Mouse (Mus musculus) liver, embryonic 16.5 days (tissue): ENCODE results near the gene Hpd. TPM values are rescaled to one million over a fixed set of nuclear protein-coding genes. Genes with fewer than 3 reads are reported as not detected.

ENCODE experiments used
- ATAC-seq: fragments of 200-750 bp; cut with Nextera tagmentation; 2 replicates; pipeline ENCODE4 v1.8.0; 2017; ENCODE audit warnings: low read depth, mild to moderate bottlenecking, moderate number of reproducible peaks, moderate library complexity
- H3K27ac ChIP-seq: fragments of 300-500 bp; sonication (generic); 2 replicates; pipeline ENCODE4 v1.5.1; 2014; ENCODE audit warnings: mild to moderate bottlenecking, low read length
- H3K27me3 ChIP-seq: fragments of 300-500 bp; sonication (generic); 2 replicates; pipeline ENCODE4 v1.6.1; 2014; ENCODE audit warnings: low read depth, low read length, mixed read lengths; ENCODE audit not compliant: control insufficient read depth, insufficient read depth
- H3K36me3 ChIP-seq: fragments of 300-500 bp; sonication (generic); 2 replicates; pipeline ENCODE4 v1.6.1; 2014; ENCODE audit warnings: mild to moderate bottlenecking; ENCODE audit not compliant: control insufficient read depth, insufficient read depth
- H3K4me1 ChIP-seq: fragments of 300-500 bp; sonication (generic); 2 replicates; pipeline ENCODE4 v1.6.1; 2014; ENCODE audit warnings: low read depth, low read length, mixed read lengths; ENCODE audit not compliant: control insufficient read depth
- H3K4me2 ChIP-seq: fragments of 300-500 bp; sonication (generic); 2 replicates; pipeline ENCODE4 v1.6.1; 2014; ENCODE audit warnings: low read depth, low read length, mixed read lengths
- H3K4me3 ChIP-seq: fragments of 300-500 bp; sonication (generic); 2 replicates; pipeline ENCODE4 v1.5.1; 2014; ENCODE audit warnings: low read depth, mild to moderate bottlenecking, low read length
- H3K9ac ChIP-seq: fragments of 300-500 bp; sonication (generic); 2 replicates; pipeline ENCODE4 v1.6.1; 2014; ENCODE audit warnings: low read depth, low read length
- H3K9me3 ChIP-seq: fragments of 300-500 bp; sonication (generic); replicated peaks from 2 replicates; pipeline ENCODE4 v1.6.1; 2016; ENCODE audit warnings: low read length; ENCODE audit not compliant: control insufficient read depth
- WGBS: fragments of 180-500 bp; shearing (Covaris S2); extraction: QIAGEN DNeasy Blood & Tissue Kit; methylation state at CpG from one replicate; pipeline ENCODE4 v1.1.7; 2014; ENCODE audit not compliant: insufficient replicate concordance; 5-methylcytosine and 5-hydroxymethylcytosine counted together
- polyA plus RNA-seq: library from polyadenylated mRNA; unstranded; fragments of >200 nt; fragmentation: Nextera tagmentation; extraction: Ambion mirVana; gene quantifications from 2 replicates; pipeline ENCODE4 v1.2.1, GENCODE M21; 2015

Hpd gene
- polyA plus RNA-seq, 1 experiment from 2014 or later = 129 TPM

- under 1% methylated on average over 13 of the region's 13 CpGs for WGBS
- peak overlapping the region; percentile 100 for H3K9ac ChIP-seq
- peak overlapping the region; percentile 98 for H3K4me2 ChIP-seq
- H3K36me3 ChIP-seq = peaks cover 12% of the 10 kb centered on the region
- no peaks in the 10 kb centered on the region for H3K9me3 ChIP-seq
- ATAC-seq = peak; percentile 62
- peaks cover 72% of the 10 kb centered on the region for H3K4me1 ChIP-seq
- H3K27ac ChIP-seq = peak overlapping the region; percentile 100
- peak overlapping the region; percentile 85 for H3K4me3 ChIP-seq
- H3K27me3 ChIP-seq = 0 out of 2 replicates have a peak, but pooled peaks cover 2% of the 10 kb centered on the region
These were observed 46.0 kb downstream of the Hpd start for GRCm38 (mm10) chr5:123136361-123137043.

DNA sequence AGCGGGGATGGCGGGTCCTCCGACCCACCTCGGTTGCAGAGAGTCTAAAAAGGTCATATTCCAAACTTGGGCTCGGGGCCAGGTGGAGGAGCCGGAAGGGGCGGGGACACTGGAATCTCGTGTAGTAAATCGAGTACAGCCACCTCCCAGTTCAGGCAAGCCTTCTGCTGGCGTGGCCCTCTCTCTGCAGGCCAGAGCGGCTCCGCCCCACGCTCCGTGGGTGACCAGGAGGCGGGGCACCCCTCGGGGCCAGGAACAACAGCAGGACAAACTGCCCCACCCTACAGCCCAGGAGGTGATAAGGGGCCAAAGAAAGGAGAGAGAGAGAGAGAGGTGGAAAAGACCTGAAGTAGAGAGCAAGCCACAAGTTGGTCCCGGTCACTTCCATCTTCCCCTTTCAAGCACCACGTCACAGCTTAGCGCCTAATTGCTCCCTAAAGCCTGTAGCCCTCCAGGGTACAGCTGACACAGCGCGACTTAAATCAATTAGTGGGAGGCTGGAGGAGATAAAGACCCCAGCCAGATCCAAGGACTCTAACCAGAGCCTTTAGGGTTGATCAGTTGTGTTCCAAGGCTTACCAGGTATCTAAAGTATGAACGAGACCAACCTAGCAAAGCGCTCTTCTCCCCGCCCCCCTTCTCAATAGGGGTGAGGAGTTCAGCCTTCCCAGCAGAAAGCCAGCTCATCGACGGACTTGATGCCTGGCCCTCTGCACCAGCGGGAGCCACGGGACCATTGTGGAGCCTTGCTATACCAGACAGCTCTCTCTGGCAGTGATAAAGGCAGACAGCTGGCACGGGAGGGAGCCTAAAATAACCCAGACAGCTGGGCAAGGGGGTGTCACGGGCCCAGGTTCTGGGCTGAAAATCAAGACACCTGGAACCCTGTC, 46.8 kb downstream of the Hpd start:
- H3K4me3 ChIP-seq = peak overlapping the region; percentile 85
- H3K4me1 ChIP-seq = peaks cover 76% of the 10 kb centered on the region
- H3K9me3 ChIP-seq = no peaks in the 10 kb centered on the region
- peak overlapping the region; percentile 98 for H3K4me2 ChIP-seq
- H3K36me3 ChIP-seq = peaks cover 12% of the 10 kb centered on the region
- 0 out of 2 replicates have a peak, but pooled peaks cover 5% of the 10 kb centered on the region for H3K27me3 ChIP-seq
- peak overlapping the region; percentile 100 for H3K9ac ChIP-seq
- 9% methylated on average over 30 of the region's 30 CpGs for WGBS
- peak overlapping the region; percentile 100 for H3K27ac ChIP-seq
- peak; percentile 47 for ATAC-seq

- peak overlapping the region; percentile 85 for H3K4me3 ChIP-seq
- 46% methylated on average over 8 of the region's 8 CpGs for WGBS
- no peaks in the 10 kb centered on the region for H3K9me3 ChIP-seq
These were observed 47.6 kb downstream of the Hpd start for GRCm38 (mm10) chr5:123134875-123135382.

DNA sequence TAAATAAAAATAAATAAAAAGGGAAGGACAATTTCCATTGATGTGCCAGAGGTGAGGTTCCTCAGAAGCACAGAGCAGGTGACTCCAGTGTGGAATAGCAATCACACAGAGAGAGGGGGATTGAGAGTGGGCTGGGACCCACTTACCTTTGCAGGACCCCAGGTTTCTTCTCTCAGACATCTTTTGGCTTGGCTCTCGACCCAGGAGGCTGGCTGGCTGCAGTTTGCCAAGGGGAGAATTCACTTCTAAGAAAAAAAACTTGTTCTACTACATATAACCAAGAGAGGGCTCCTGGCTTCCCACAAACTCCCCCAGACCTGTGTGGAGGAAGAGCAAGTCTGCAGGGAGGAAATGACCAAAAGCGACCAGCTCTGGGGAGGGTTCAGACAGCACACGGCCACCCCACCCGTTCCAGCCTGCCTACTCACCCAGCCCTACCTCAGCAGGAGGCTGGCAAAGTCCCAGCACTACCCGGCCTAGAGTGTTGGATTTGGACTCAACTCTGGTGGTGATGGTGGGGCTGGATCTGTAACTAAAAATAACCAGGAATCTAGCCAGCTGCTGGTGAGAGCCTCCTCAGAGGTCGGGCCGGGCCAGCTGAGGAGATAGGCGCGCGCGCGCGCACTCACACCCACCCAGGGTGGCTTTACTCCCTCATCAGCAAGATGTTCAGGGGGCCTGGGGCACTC, 48.2 kb downstream of the Hpd start:
- 0 out of 2 replicates have a peak, but pooled peaks cover 5% of the 10 kb centered on the region for H3K27me3 ChIP-seq
- H3K9me3 ChIP-seq = no peaks in the 10 kb centered on the region
- peak overlapping the region; percentile 98 for H3K4me2 ChIP-seq
- WGBS = 42% methylated on average over 13 of the region's 13 CpGs
- ATAC-seq = no peak
- peaks cover 74% of the 10 kb centered on the region for H3K4me1 ChIP-seq
- H3K4me3 ChIP-seq = peak overlapping the region; percentile 85
- H3K9ac ChIP-seq = peak overlapping the region; percentile 10
- peak overlapping the region; percentile 100 for H3K27ac ChIP-seq
- peaks cover 12% of the 10 kb centered on the region for H3K36me3 ChIP-seq

More at GRCm38 (mm10) chr5:123134875-123135382, 47.6 kb downstream of the Hpd start:
- Histone ChIP-seq H3K27me3 (0 out of 2 replicates have a peak, but pooled peaks cover 5% of the 10 kb centered on the region), H3K4me1 (peaks cover 76% of the 10 kb centered on the region), H3K36me3 (peaks cover 12% of the 10 kb centered on the region), H3K27ac (peak overlapping the region; percentile 100), H3K4me2 (peak overlapping the region; percentile 98), H3K9ac (peak overlapping the region; percentile 100)
- ATAC-seq = no peak

DNA sequence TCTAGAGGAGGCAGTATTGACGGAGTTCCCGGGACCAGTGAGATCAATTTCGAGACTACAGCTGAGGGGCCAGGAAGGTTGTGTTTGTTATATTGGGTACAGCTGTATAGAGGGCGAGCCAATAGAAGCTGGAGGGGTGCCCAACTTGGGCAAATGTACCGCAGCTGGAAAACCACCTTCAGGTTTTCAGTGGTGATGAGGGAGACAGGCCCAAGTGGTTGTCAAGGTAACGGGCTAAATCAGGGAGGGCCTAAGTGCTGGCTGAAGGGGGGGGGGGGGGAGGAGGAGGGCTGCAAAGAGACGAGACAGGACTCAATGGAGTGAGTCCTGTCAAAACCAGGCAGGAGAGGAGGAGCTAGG, 48.8 kb downstream of the Hpd start:
- Histone ChIP-seq H3K4me1 (peaks cover 76% of the 10 kb centered on the region), H3K4me2 (no peak overlapping the region)
- 52% methylated on average over 7 of the region's 7 CpGs for WGBS

DNA sequence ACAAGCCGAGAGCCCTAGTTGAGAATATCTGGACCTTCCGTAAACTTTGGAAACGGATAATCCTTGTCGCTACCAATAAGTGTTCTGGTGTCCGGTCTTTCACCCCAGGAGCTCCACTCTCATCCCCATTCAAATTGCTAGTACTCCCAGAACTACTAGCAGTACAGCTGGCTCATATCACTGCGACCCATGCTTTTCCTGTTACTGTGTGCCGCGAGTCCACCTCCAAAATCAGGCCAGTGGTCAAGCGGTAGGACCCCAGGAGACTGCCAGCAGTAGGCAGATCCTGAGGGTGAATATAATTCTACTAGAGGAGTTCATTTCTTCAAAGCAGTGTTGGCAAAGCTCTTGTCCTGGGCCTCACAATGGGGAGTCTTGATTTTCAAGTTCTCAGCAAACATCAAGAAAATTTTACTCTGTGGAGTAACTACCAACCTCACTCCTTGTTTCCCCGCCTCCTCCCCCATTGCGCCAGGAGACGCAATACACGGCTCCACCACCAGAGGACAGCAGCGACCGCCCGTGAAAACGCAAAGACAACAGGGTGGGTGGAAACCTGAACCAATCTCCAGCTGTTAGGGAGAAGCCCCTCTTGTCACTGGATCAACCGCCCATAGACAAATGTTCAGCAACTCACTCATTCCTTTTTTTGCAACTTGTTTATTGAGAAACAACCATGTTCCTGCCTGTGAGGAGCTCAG, 49.3 kb downstream of the Hpd start:
- WGBS = 19% methylated on average over 18 of the region's 18 CpGs
- Histone ChIP-seq H3K36me3 (peaks cover 12% of the 10 kb centered on the region), H3K27ac (peak overlapping the region; percentile 82), H3K4me2 (peak overlapping the region; percentile 75), H3K4me1 (peaks cover 72% of the 10 kb centered on the region), H3K9ac (peak overlapping the region; percentile 62; the same call in 1 of the 2 replicates), H3K4me3 (peak overlapping the region; percentile 63), H3K9me3 (no peaks in the 10 kb centered on the region), H3K27me3 (peaks cover 5% of the 10 kb centered on the region; the same call in 1 of the 2 replicates)
- no peak for ATAC-seq

More for the DNA sequence above, 48.8 kb downstream of the Hpd start:
- no peak overlapping the region for H3K9ac ChIP-seq
- no peak for ATAC-seq
- H3K27ac ChIP-seq = peak overlapping the region; percentile 36
- peaks cover 5% of the 10 kb centered on the region; the same call in 1 of the 2 replicates for H3K27me3 ChIP-seq
- peaks cover 12% of the 10 kb centered on the region for H3K36me3 ChIP-seq
- no peak overlapping the region for H3K4me3 ChIP-seq
- H3K9me3 ChIP-seq = no peaks in the 10 kb centered on the region

DNA sequence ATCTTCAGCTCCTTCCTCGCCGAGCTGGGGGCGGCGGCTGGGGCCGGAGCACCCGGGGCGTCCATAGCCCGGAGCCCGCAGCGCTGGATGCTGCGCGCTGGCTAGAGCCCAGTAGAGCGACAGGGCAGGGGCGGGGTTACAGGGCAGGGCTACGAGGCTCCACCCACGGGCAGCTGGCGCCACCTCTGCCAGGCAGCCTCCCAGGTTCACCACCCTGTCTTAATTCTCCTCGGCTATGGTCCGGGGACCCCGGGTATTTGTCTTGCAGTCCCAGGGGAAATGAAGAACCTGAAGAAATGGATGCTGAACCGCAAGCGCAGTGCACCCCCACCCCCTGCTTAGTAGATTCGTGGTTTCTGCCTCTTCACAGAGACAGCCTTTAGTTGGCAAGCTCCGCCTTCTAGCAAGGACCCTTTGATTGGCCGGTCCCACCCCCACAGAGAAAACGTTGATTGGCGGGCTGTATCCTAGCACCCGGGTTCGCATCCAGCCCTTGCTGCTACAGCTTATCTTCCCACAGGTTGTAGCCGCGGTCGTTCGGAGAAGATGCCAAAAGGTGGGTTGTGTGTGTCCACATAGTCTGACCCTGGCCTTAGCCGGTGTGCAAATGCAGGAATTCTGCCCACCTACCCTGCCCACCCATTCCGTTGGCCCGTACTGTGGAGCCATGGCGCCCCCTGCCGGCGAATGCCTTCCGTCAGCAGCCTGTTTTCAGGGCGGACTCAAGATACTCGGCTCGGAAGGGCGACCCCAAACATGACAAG, 50.0 kb downstream of the Hpd start, which contains the start of gene Rhof:
Gene Rhof (minus strand): TSS at position 385 of the 764 bp plus-strand sequence.
- peak within 1 kb of the TSS; percentile 63 for H3K4me3 ChIP-seq
- H3K4me1 ChIP-seq = peaks cover 65% of the 10 kb centered on the region
- H3K27ac ChIP-seq = peak within 1 kb of the TSS; percentile 82
- ATAC-seq = peak; percentile 76
- H3K9ac ChIP-seq = peak within 1 kb of the TSS; percentile 62
- WGBS = under 1% methylated on average over 44 of the region's 44 CpGs
- H3K4me2 ChIP-seq = peak within 1 kb of the TSS; percentile 75
- H3K36me3 ChIP-seq = peaks cover 12% of the 10 kb centered on the region
- no peaks in the 10 kb centered on the region for H3K9me3 ChIP-seq
- peaks cover 5% of the 10 kb centered on the region; the same call in 1 of the 2 replicates for H3K27me3 ChIP-seq
